In the genomic region with DNA sequence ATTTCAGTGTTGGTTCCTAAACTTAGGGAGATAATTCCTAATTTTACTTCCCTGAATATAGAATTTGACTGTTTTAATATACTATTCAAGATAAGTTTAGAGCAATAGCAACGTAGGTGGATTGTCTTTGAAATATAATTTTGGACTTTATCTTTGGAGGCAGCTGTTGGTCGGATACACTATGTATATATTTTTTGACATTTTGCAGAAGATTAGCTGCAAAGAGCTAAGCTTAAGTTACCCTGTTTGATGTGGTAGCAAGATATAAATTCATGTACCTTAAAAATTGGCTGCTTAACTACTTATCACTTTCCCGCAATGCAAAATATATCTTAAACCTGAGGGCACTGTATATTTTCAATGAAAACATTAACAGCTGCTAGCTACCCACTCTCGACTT, we compare ENCODE assay signal across 17 mouse cellular contexts.
DNase-seq lines count a peak whose midpoint lies in the region; TF ChIP-seq lines count a peak whose summit lies in the region.
"Had no signal": no experiment of that assay in that cellular context is flagged by ENCODE, and none has a peak within 500 bp of the region (broad histone marks: within the 10 kb centered on the region; RNA-seq: fewer than 3 reads in every experiment).

No protein-coding gene starts in this region.

- no peak for TF ChIP-seq CTCF in MEL (IDR thresholded peaks at IDR 0.05 in 2 of 3, conservative IDR thresholded peaks at IDR 0.05 in 1 of 3; ENCODE audit: control insufficient read depth in 1 of 3, insufficient read depth in 1 of 3, low read depth in 2 of 3, low read length in 3 of 3, poor library complexity in 1 of 3, severe bottlenecking in 1 of 3)

- TF ChIP-seq RAD21 in MEL (IDR thresholded peaks at IDR 0.05; ENCODE audit: low read depth, low read length): no peak

- no peaks in the 10 kb centered on the region for H3K36me3 ChIP-seq in MEL (ENCODE audit: control insufficient read depth in 1 of 2, insufficient read depth in 2 of 2, low read length in 2 of 2)
- H3K36me3 ChIP-seq: G1E had no signal

- DNase-seq in MEL (ENCODE audit: low read depth, low spot score): no peak
- no peak for DNase-seq in left cerebral cortex, adult 8-10 months (ENCODE audit: low spot score in 2 of 2)
- DNase-seq: adrenal gland, adult 2 months; adrenal gland, adult 8-10 months; adrenal gland, postnatal 10 days; adrenal gland, postnatal 14 days; adrenal gland, postnatal 25 days; adrenal gland, postnatal 36 days; B cell, adult 2 months; cerebellum, adult 11 months; cerebellum, adult 11-12 months; cerebellum, adult 18-20 months; cerebellum, adult 2 months; cerebellum, adult 8-10 months had no signal

- no peak overlapping the region for H3K4me3 ChIP-seq in MEL (ENCODE audit: control insufficient read depth in 1 of 2, insufficient read depth in 1 of 2, low read depth in 2 of 2, low read length in 2 of 2)

- H3K9me3 ChIP-seq in MEL (replicated peaks; ENCODE audit: insufficient read depth, low read length): no peaks in the 10 kb centered on the region
- H3K9me3 ChIP-seq: G1E had no signal

- peaks cover 0 to 3% of the 10 kb centered on the region in 2 experiments; a peak in 1 of 4 replicates for H3K4me1 ChIP-seq in MEL (ENCODE audit: control insufficient read depth in 1 of 2, insufficient read depth in 2 of 2, low read length in 2 of 2)

- no peak for TF ChIP-seq POLR2A in MEL (IDR thresholded peaks at IDR 0.05; ENCODE audit: control insufficient read depth in 1 of 2, insufficient read depth in 1 of 2, low read depth in 1 of 2, low read length in 2 of 2, poor library complexity in 1 of 2)

- no peak overlapping the region for H3K27ac ChIP-seq in MEL (ENCODE audit: control insufficient read depth, low read depth, low read length)

- no peaks in the 10 kb centered on the region for H3K27me3 ChIP-seq in MEL (ENCODE audit: control insufficient read depth in 1 of 2, insufficient read depth in 2 of 2, low read length in 2 of 2)
- H3K27me3 ChIP-seq: CH12.LX, Patski had no signal

- no peak overlapping the region for H3K9ac ChIP-seq in MEL (ENCODE audit: control insufficient read depth, low read depth, low read length, poor library complexity, severe bottlenecking)

- peak; percentile 29 to 58; a peak in 2 of 4 replicates for TF ChIP-seq EP300 in MEL (IDR thresholded peaks at IDR 0.05; ENCODE audit: low read depth in 1 of 2, low read length in 2 of 2)

- H3K79me2 ChIP-seq in MEL (ENCODE audit: control insufficient read depth, insufficient read depth, low read length, poor library complexity): no peaks in the 10 kb centered on the region

TF ChIP-seq in MEL, 35 proteins besides CTCF, POLR2A, EP300 and RAD21:
- peak; percentile 60; the same call in 1 of the 2 replicates for TF ChIP-seq TCF12 (IDR thresholded peaks at IDR 0.05; ENCODE audit: low read depth, low read length)
- no peak for TF ChIP-seq E2F4 (IDR thresholded peaks at IDR 0.05; ENCODE audit: borderline replicate concordance, low read depth, low read length)
- TF ChIP-seq ZMIZ1 (IDR thresholded peaks at IDR 0.05; ENCODE audit: low read depth, low read length): no peak
- peak; percentile 42; the same call in 1 of the 2 replicates for TF ChIP-seq ETS1 (IDR thresholded peaks at IDR 0.05; ENCODE audit: low read depth, low read length)
- TF ChIP-seq MEF2A (IDR thresholded peaks at IDR 0.05; ENCODE audit: extremely low read depth, insufficient replicate concordance, low read depth, low read length, poor library complexity, severe bottlenecking): peak; percentile 55; the same call in 1 of the 2 replicates
